Mouse (Mus musculus) 416B (cell line): ENCODE data around the gene Glt8d1.

Source experiments
- DNase-seq: peaks from one replicate; pipeline ENCODE4 v3.0.0; 2011; ENCODE audit warnings: low read depth

Gene Glt8d1

GRCm38 (mm10) chr14:31001307-31002205, at the start of gene Glt8d1, which contains the start of gene Spcs1:
TSS of gene Glt8d1 (plus strand) at chr14:31001400.
TSS of gene Spcs1 (minus strand) at chr14:31001672.
- DNase-seq: peak; percentile 79

- DNase-seq: no peak
Observed at GRCm38 (mm10) chr14:30958517-30958916, 42.7 kb upstream of the Glt8d1 start.

- DNase-seq: no peak
Observed at GRCm38 (mm10) chr14:30959031-30959430, 42.2 kb upstream of the Glt8d1 start.

- DNase-seq: no peak
Observed at GRCm38 (mm10) chr14:30960366-30960765, 40.8 kb upstream of the Glt8d1 start.

GRCm38 (mm10) chr14:30974204-30974603, 27.0 kb upstream of the Glt8d1 start:
- DNase-seq: peak; percentile 8

GRCm38 (mm10) chr14:30976222-30976621, 25.0 kb upstream of the Glt8d1 start:
- DNase-seq: no peak

GRCm38 (mm10) chr14:30996417-30996816, 4.8 kb upstream of the Glt8d1 start:
- DNase-seq: no peak

GRCm38 (mm10) chr14:31000356-31000755, 844 bp upstream of the Glt8d1 start:
- peak; percentile 29 for DNase-seq

GRCm38 (mm10) chr14:31000816-31001306, 339 bp upstream of the Glt8d1 start:
- DNase-seq: peak; percentile 47

- DNase-seq: no peak
Observed at GRCm38 (mm10) chr14:31004527-31004926, 3.3 kb downstream of the Glt8d1 start.

GRCm38 (mm10) chr14:31006779-31007178, 5.6 kb downstream of the Glt8d1 start:
- no peak for DNase-seq

- peak; percentile 39 for DNase-seq
Observed at GRCm38 (mm10) chr14:31011588-31011987, 10.4 kb downstream of the Glt8d1 start.

- DNase-seq: no peak
Observed at GRCm38 (mm10) chr14:31013928-31014327, 12.7 kb downstream of the Glt8d1 start.

GRCm38 (mm10) chr14:31016063-31016462, 14.9 kb downstream of the Glt8d1 start:
- DNase-seq: peak; percentile 62

GRCm38 (mm10) chr14:31017854-31018253, 16.7 kb downstream of the Glt8d1 start:
- peak; percentile 84 for DNase-seq

GRCm38 (mm10) chr14:31018860-31019291, 17.7 kb downstream of the Glt8d1 start, which contains the start of the genes Pbrm1 and Gnl3:
TSS of gene Pbrm1 (plus strand) at chr14:31019138.
TSS of gene Gnl3 (minus strand) at chr14:31019152.
- peak; percentile 97 for DNase-seq

GRCm38 (mm10) chr14:31019331-31020205, 18.4 kb downstream of the Glt8d1 start:
- DNase-seq: peak; percentile 86

GRCm38 (mm10) chr14:31022579-31022978, 21.4 kb downstream of the Glt8d1 start:
- no peak for DNase-seq

- peak; percentile 60 for DNase-seq
Observed at GRCm38 (mm10) chr14:31025785-31026184, 24.6 kb downstream of the Glt8d1 start.

GRCm38 (mm10) chr14:31045296-31045695, 44.1 kb downstream of the Glt8d1 start:
- no peak for DNase-seq

- DNase-seq: no peak
Observed at GRCm38 (mm10) chr14:31045817-31046216, 44.6 kb downstream of the Glt8d1 start.
